Mouse (Mus musculus) embryonic facial prominence, embryonic 15.5 days (tissue): ENCODE measurements around the gene Dip2c. TPM values are rescaled to one million over a fixed set of nuclear protein-coding genes. Genes with fewer than 3 reads are reported as not detected.

Experiments used
- ATAC-seq: fragments of 200-750 bp; cut with Nextera tagmentation; 2 replicates; pipeline ENCODE4 v1.8.0; 2017; ENCODE audit warnings: low read depth, moderate TSS enrichment; ENCODE audit not compliant: insufficient number of reproducible peaks, low FRiP score, low TSS enrichment
- H3K27ac ChIP-seq: fragments of 300-500 bp; sonication (generic); replicated peaks from 2 replicates; pipeline ENCODE4 v1.5.1; 2015; ENCODE audit warnings: mild to moderate bottlenecking, inconsistent platforms
- H3K27me3 ChIP-seq: fragments of 300-500 bp; sonication (generic); 2 replicates; pipeline ENCODE4 v1.6.1; 2015; ENCODE audit warnings: inconsistent platforms
- H3K36me3 ChIP-seq: fragments of 300-500 bp; sonication (generic); 2 replicates; pipeline ENCODE4 v1.6.1; 2015; ENCODE audit warnings: mild to moderate bottlenecking, inconsistent platforms
- H3K4me1 ChIP-seq: fragments of 300-500 bp; sonication (generic); 2 replicates; pipeline ENCODE4 v1.6.1; 2015; ENCODE audit warnings: inconsistent platforms
- H3K4me2 ChIP-seq: fragments of 300-500 bp; sonication (generic); replicated peaks from 2 replicates; pipeline ENCODE4 v1.6.1; 2015; ENCODE audit warnings: mild to moderate bottlenecking, inconsistent platforms
- H3K4me3 ChIP-seq: fragments of 300-500 bp; sonication (generic); replicated peaks from 2 replicates; pipeline ENCODE4 v1.5.1; 2015; ENCODE audit warnings: mild to moderate bottlenecking, inconsistent platforms
- H3K9ac ChIP-seq: fragments of 300-500 bp; sonication (generic); 2 replicates; pipeline ENCODE4 v1.6.1; 2015; ENCODE audit warnings: inconsistent platforms
- H3K9me3 ChIP-seq: fragments of 300-500 bp; sonication (generic); replicated peaks from 2 replicates; pipeline ENCODE4 v1.6.1; 2016; ENCODE audit warnings: inconsistent platforms
- WGBS: fragments of 180-500 bp; shearing (Covaris S2); methylation state at CpG from one replicate; pipeline ENCODE4 v1.1.7; 2015; 5-methylcytosine and 5-hydroxymethylcytosine counted together
- polyA plus RNA-seq: library from polyadenylated mRNA; unstranded; fragments of >200 nt; fragmentation: Nextera tagmentation; extraction: Ambion mirVana; gene quantifications from 2 replicates; pipeline ENCODE4 v1.2.1, GENCODE M21; 2015

The Dip2c gene
- polyA plus RNA-seq, result 6.3 and 6.4 TPM in 2 replicates

GRCm38 (mm10) chr13:9276322-9276855 lies at the start of gene Dip2c:
Gene Dip2c (plus strand): TSS chr13:9276528.
- H3K4me3 ChIP-seq, result peak within 1 kb of the TSS; percentile 74
- H3K9me3 ChIP-seq, result no peaks in the 10 kb centered on the region
- H3K4me1 ChIP-seq, result peaks cover 14% of the 10 kb centered on the region
- H3K27ac ChIP-seq, result peak within 1 kb of the TSS; percentile 98
- peak within 1 kb of the TSS; percentile 76 for H3K9ac ChIP-seq
- under 1% methylated on average over 67 of the region's 67 CpGs for WGBS
- H3K27me3 ChIP-seq, result no peaks in the 10 kb centered on the region
- ATAC-seq, result peak; percentile 93
- no peaks in the 10 kb centered on the region for H3K36me3 ChIP-seq
- peak within 1 kb of the TSS; percentile 78 for H3K4me2 ChIP-seq

- 78% methylated on average over 5 of the region's 5 CpGs for WGBS
- H3K4me2 ChIP-seq, result no peak overlapping the region
- H3K27me3 ChIP-seq, result no peaks in the 10 kb centered on the region
- H3K9me3 ChIP-seq, result no peaks in the 10 kb centered on the region
- H3K9ac ChIP-seq, result no peak overlapping the region
- no peak for ATAC-seq
- no peaks in the 10 kb centered on the region for H3K36me3 ChIP-seq
- H3K27ac ChIP-seq, result no peak overlapping the region
- H3K4me1 ChIP-seq, result no peaks in the 10 kb centered on the region
- no peak overlapping the region for H3K4me3 ChIP-seq
Observed at GRCm38 (mm10) chr13:9227078-9227477, 49.2 kb upstream of the Dip2c start.

GRCm38 (mm10) chr13:9237495-9237894 lies 38.8 kb upstream of the Dip2c start:
- ATAC-seq, result no peak
- no peaks in the 10 kb centered on the region for H3K27me3 ChIP-seq
- H3K9me3 ChIP-seq, result no peaks in the 10 kb centered on the region
- H3K4me3 ChIP-seq, result no peak overlapping the region
- WGBS, result 87% methylated on average over 7 of the region's 7 CpGs
- H3K9ac ChIP-seq, result no peak overlapping the region
- no peaks in the 10 kb centered on the region for H3K4me1 ChIP-seq
- H3K27ac ChIP-seq, result no peak overlapping the region
- no peak overlapping the region for H3K4me2 ChIP-seq
- no peaks in the 10 kb centered on the region for H3K36me3 ChIP-seq

GRCm38 (mm10) chr13:9239127-9239526 lies 37.2 kb upstream of the Dip2c start:
- ATAC-seq, result no peak
- H3K27ac ChIP-seq, result no peak overlapping the region
- no peaks in the 10 kb centered on the region for H3K4me1 ChIP-seq
- H3K4me3 ChIP-seq, result no peak overlapping the region
- H3K36me3 ChIP-seq, result no peaks in the 10 kb centered on the region
- H3K4me2 ChIP-seq, result no peak overlapping the region
- H3K9me3 ChIP-seq, result no peaks in the 10 kb centered on the region
- WGBS, result 78% methylated on average over 5 of the region's 5 CpGs
- no peak overlapping the region for H3K9ac ChIP-seq
- H3K27me3 ChIP-seq, result no peaks in the 10 kb centered on the region

GRCm38 (mm10) chr13:9239631-9240236 lies 36.6 kb upstream of the Dip2c start:
- ATAC-seq, result no peak
- Histone ChIP-seq H3K9me3 (no peaks in the 10 kb centered on the region), H3K27ac (no peak overlapping the region), H3K9ac (no peak overlapping the region), H3K27me3 (no peaks in the 10 kb centered on the region), H3K36me3 (no peaks in the 10 kb centered on the region), H3K4me2 (no peak overlapping the region), H3K4me1 (no peaks in the 10 kb centered on the region), H3K4me3 (no peak overlapping the region)
- whole genome bisulfite sequencing, result 91% methylated on average over 12 of the region's 12 CpGs

- H3K9ac ChIP-seq, result no peak overlapping the region
- no peaks in the 10 kb centered on the region for H3K9me3 ChIP-seq
- H3K27ac ChIP-seq, result no peak overlapping the region
- H3K36me3 ChIP-seq, result no peaks in the 10 kb centered on the region
- H3K4me1 ChIP-seq, result no peaks in the 10 kb centered on the region
- no peak overlapping the region for H3K4me2 ChIP-seq
- no peaks in the 10 kb centered on the region for H3K27me3 ChIP-seq
- WGBS, result 70% methylated on average over 4 of the region's 4 CpGs
- no peak for ATAC-seq
- H3K4me3 ChIP-seq, result no peak overlapping the region
Observed at GRCm38 (mm10) chr13:9261748-9262147, 14.6 kb upstream of the Dip2c start.

GRCm38 (mm10) chr13:9265516-9265915 lies 10.8 kb upstream of the Dip2c start:
- H3K27ac ChIP-seq, result no peak overlapping the region
- no peaks in the 10 kb centered on the region for H3K4me1 ChIP-seq
- no peaks in the 10 kb centered on the region for H3K27me3 ChIP-seq
- H3K4me3 ChIP-seq, result no peak overlapping the region
- H3K36me3 ChIP-seq, result no peaks in the 10 kb centered on the region
- 83% methylated on average over 5 of the region's 5 CpGs for WGBS
- no peak for ATAC-seq
- no peaks in the 10 kb centered on the region for H3K9me3 ChIP-seq
- H3K4me2 ChIP-seq, result no peak overlapping the region
- H3K9ac ChIP-seq, result no peak overlapping the region

GRCm38 (mm10) chr13:9276856-9277620 lies 710 bp downstream of the Dip2c start:
- H3K4me2 ChIP-seq, result peak overlapping the region; percentile 78
- H3K9ac ChIP-seq, result peak overlapping the region; percentile 76
- H3K27ac ChIP-seq, result peak overlapping the region; percentile 98
- peak overlapping the region; percentile 74 for H3K4me3 ChIP-seq
- under 1% methylated on average over 71 of the region's 75 CpGs for WGBS
- no peaks in the 10 kb centered on the region for H3K36me3 ChIP-seq
- H3K4me1 ChIP-seq, result peaks cover 14% of the 10 kb centered on the region
- no peaks in the 10 kb centered on the region for H3K27me3 ChIP-seq
- peak; percentile 67 for ATAC-seq
- H3K9me3 ChIP-seq, result no peaks in the 10 kb centered on the region

GRCm38 (mm10) chr13:9277621-9277960 lies 1.3 kb downstream of the Dip2c start:
- Histone ChIP-seq H3K4me2 (peak overlapping the region; percentile 78), H3K4me1 (peaks cover 14% of the 10 kb centered on the region), H3K27ac (no peak overlapping the region; the same call in 1 of the 2 replicates), H3K27me3 (no peaks in the 10 kb centered on the region), H3K36me3 (no peaks in the 10 kb centered on the region), H3K9ac (peak overlapping the region; percentile 76), H3K4me3 (peak overlapping the region; percentile 74), H3K9me3 (no peaks in the 10 kb centered on the region)
- ATAC-seq, result no peak
- 2% methylated on average over 15 of the region's 15 CpGs for WGBS

GRCm38 (mm10) chr13:9278636-9279035 lies 2.3 kb downstream of the Dip2c start:
- no peak overlapping the region for H3K9ac ChIP-seq

GRCm38 (mm10) chr13:9283050-9283449 lies 6.7 kb downstream of the Dip2c start:
- Histone ChIP-seq H3K4me3 (no peak overlapping the region), H3K4me2 (no peak overlapping the region), H3K9ac (no peak overlapping the region), H3K36me3 (no peaks in the 10 kb centered on the region), H3K27ac (no peak overlapping the region), H3K27me3 (no peaks in the 10 kb centered on the region), H3K9me3 (no peaks in the 10 kb centered on the region), H3K4me1 (peaks cover 8% of the 10 kb centered on the region)
- WGBS, result 88% methylated on average over 13 of the region's 13 CpGs
- ATAC-seq, result no peak

More at GRCm38 (mm10) chr13:9278636-9279035, 2.3 kb downstream of the Dip2c start:
- WGBS, result 78% methylated on average over 5 of the region's 5 CpGs
- ATAC-seq, result no peak
- Histone ChIP-seq H3K9me3 (no peaks in the 10 kb centered on the region), H3K4me2 (peak overlapping the region; percentile 78), H3K4me3 (no peak overlapping the region; the same call in 1 of the 2 replicates), H3K4me1 (peaks cover 14% of the 10 kb centered on the region), H3K36me3 (no peaks in the 10 kb centered on the region), H3K27me3 (no peaks in the 10 kb centered on the region), H3K27ac (no peak overlapping the region)
